Mouse (Mus musculus): ENCODE measurements around the gene Mavs. TPM values are rescaled to one million over a fixed set of nuclear protein-coding genes. Genes with fewer than 3 reads are reported as not detected.

Mavs gene
- total RNA-seq, 2 experiments from 2014 or later, result 6.8 to 7.4 TPM

GRCm38 (mm10) chr2:131290669-131291068 lies 56.8 kb downstream of the Mavs start:
- no peak overlapping the region for H3K27ac ChIP-seq
- no peak for DNase-seq (ENCODE audit: low spot score in 2 of 2)
- TF ChIP-seq CTCF (conservative IDR thresholded peaks at IDR 0.05), result no peak
- no peak overlapping the region for H3K4me3 ChIP-seq

- Histone ChIP-seq H3K27ac (peak overlapping the region; percentile 70), H3K4me3 (no peak overlapping the region)
- TF ChIP-seq CTCF (conservative IDR thresholded peaks at IDR 0.05), result no peak
- DNase-seq (ENCODE audit: low spot score in 2 of 2), result no peak
Observed at GRCm38 (mm10) chr2:131296746-131297261, 62.9 kb downstream of the Mavs start.

Small RNAs within 50 kb of the gene (microRNA-seq; reads per million reads assigned to microRNA genes)
- gene Mir103-2, result 11.5 to 24.7 reads per million in 2 experiments

Other genes with a start within 250 kb of the Mavs start
- gene Gfra4, start 191.0 kb upstream of the Mavs start, total RNA-seq (2021), result 10 to 100 TPM; 62.8 to 64.0 TPM
- under 1 TPM; 0.59 to 0.76 TPM for gene Adam33, start 170.2 kb upstream of the Mavs start, total RNA-seq (2021)
- under 1 TPM; 0.20 to 0.46 TPM for gene Siglec1, start 147.3 kb upstream of the Mavs start, total RNA-seq (2021)
- gene Hspa12b, start 106.8 kb upstream of the Mavs start, total RNA-seq (2021), result 1 to 10 TPM; 9.1 to 9.5 TPM
- gene Gm11037, start 100.6 kb upstream of the Mavs start, total RNA-seq (2021), result not detected
- gene 1700037H04Rik, start 74.0 kb upstream of the Mavs start, total RNA-seq (2021), result 10 to 100 TPM; 46.0 to 46.7 TPM
- 10 to 100 TPM; 72.3 to 78.8 TPM for gene Cenpb, start 54.0 kb upstream of the Mavs start, total RNA-seq (2021)
- 10 to 100 TPM; 23.4 to 25.5 TPM for gene Cdc25b, start 47.1 kb upstream of the Mavs start, total RNA-seq (2021)
- 1 to 10 TPM; 8.5 to 8.9 TPM for gene Spef1, start 46.8 kb upstream of the Mavs start, total RNA-seq (2021)
- gene Ap5s1, start 27.0 kb upstream of the Mavs start, total RNA-seq (2021), result 10 to 100 TPM; 20.9 to 26.0 TPM
- gene Pank2, start 28.4 kb downstream of the Mavs start, total RNA-seq (2021), result 10 to 100 TPM; 56.5 to 60.2 TPM
- 10 to 100 TPM; 29.3 to 31.1 TPM for gene Rnf24, start 118.8 kb downstream of the Mavs start, total RNA-seq (2021)